Mouse (Mus musculus): Measurements from ENCODE around the gene Lrrn3. TPM values are rescaled to one million over a fixed set of nuclear protein-coding genes. Genes with fewer than 3 reads are reported as not detected.
A peak's percentile ranks its signal among the peaks of the same experiment; 100 is the strongest.

Lrrn3 gene
- under 1 TPM; 0.23 to 0.24 TPM for total RNA-seq (2021)
- long read RNA-seq, experiment 1: 0 reads
- long read RNA-seq, experiment 2, partial matches to known transcripts: 0 of 2 reads
- long read RNA-seq, experiment 2, other reads (novel, unspliced or antisense): 0 of 2 reads

- no peak for DNase-seq (ENCODE audit: low spot score)
Observed at GRCm38 (mm10) chr12:41486331-41486730, at the start of gene Lrrn3. Gene Lrrn3, minus strand, starts transcription at chr12:41486431.

GRCm38 (mm10) chr12:41528410-41528809 is 42.2 kb upstream of the Lrrn3 start:
- no peak for DNase-seq (ENCODE audit: low spot score)

GRCm38 (mm10) chr12:41526688-41527087 is 40.5 kb upstream of the Lrrn3 start:
- no peak for DNase-seq (ENCODE audit: low spot score)

- DNase-seq (ENCODE audit: low spot score): no peak
Observed at GRCm38 (mm10) chr12:41521671-41522070, 35.4 kb upstream of the Lrrn3 start.

GRCm38 (mm10) chr12:41520326-41520725 is 34.1 kb upstream of the Lrrn3 start:
- no peak for DNase-seq (ENCODE audit: low spot score)

GRCm38 (mm10) chr12:41518897-41519296 is 32.7 kb upstream of the Lrrn3 start:
- DNase-seq (ENCODE audit: low spot score): no peak

GRCm38 (mm10) chr12:41510588-41510987 is 24.4 kb upstream of the Lrrn3 start:
- DNase-seq (ENCODE audit: low spot score): no peak

- DNase-seq (ENCODE audit: low spot score): no peak
Observed at GRCm38 (mm10) chr12:41508610-41509009, 22.4 kb upstream of the Lrrn3 start.

- no peak for DNase-seq (ENCODE audit: low spot score)
Observed at GRCm38 (mm10) chr12:41500049-41500820, 14.0 kb upstream of the Lrrn3 start.

GRCm38 (mm10) chr12:41494620-41495019 is 8.4 kb upstream of the Lrrn3 start:
- no peak for DNase-seq (ENCODE audit: low spot score)

- peak; percentile 40 for DNase-seq (ENCODE audit: low spot score)
Observed at GRCm38 (mm10) chr12:41487005-41487404, 774 bp upstream of the Lrrn3 start.

GRCm38 (mm10) chr12:41485512-41486215 is 567 bp downstream of the Lrrn3 start:
- peak; percentile 61 for DNase-seq (ENCODE audit: low spot score)

GRCm38 (mm10) chr12:41484689-41485511 is 1.3 kb downstream of the Lrrn3 start:
- no peak for DNase-seq (ENCODE audit: low spot score)

GRCm38 (mm10) chr12:41483593-41484451 is 2.4 kb downstream of the Lrrn3 start:
- no peak for DNase-seq (ENCODE audit: low spot score)

GRCm38 (mm10) chr12:41483091-41483592 is 3.1 kb downstream of the Lrrn3 start:
- DNase-seq (ENCODE audit: low spot score): no peak

- no peak for DNase-seq (ENCODE audit: low spot score)
Observed at GRCm38 (mm10) chr12:41481486-41481885, 4.7 kb downstream of the Lrrn3 start.

- DNase-seq (ENCODE audit: low spot score): no peak
Observed at GRCm38 (mm10) chr12:41469096-41469801, 17.0 kb downstream of the Lrrn3 start.

GRCm38 (mm10) chr12:41468374-41468991 is 17.7 kb downstream of the Lrrn3 start:
- no peak for DNase-seq (ENCODE audit: low spot score)

GRCm38 (mm10) chr12:41438446-41438845 is 47.8 kb downstream of the Lrrn3 start:
- peak; percentile 66 for DNase-seq (ENCODE audit: low spot score)

Measured in gastrocnemius, adult 18-20 months (tissue).